ENCODE assay signal across 21 mouse cellular contexts in the genomic region with DNA sequence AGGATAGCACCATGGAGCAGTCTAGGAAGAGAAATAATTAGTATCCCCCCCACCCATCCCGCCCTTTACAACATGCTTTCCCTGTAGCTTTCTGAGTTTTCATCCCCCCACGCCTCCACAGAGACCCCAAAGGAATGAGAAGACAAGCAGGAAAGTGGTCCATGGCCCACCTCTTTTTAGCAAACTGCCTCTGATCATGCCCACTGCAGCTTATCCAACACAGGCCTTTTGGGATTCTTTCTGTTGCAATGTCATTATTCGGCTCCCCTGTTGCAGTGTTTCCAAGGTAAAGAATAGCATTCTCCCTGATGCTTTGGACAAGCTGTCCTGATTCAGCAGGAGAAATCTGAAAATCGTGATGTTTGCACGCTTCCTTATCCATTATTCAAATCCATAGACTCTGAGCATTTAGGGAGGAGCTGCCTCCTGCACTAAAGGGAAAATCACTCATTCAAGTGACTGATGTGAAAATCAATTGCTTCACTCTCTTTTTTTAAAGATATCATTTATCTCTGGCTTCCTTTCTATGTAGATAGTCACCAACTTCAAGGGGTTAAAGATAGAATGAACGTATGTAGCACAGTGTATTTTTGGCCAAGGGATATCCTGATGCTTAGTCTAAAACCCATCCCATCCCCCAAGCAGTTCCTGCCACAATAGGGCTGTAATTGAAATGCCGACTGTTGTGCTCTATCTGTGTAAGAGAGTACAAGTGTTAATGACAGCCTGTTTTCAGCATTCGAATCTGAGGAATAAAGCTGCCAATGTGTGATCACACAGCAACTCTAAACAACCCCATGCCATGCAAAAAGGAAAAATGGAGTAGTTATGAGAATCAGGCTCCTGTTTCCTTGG.
DNase-seq lines count a peak whose midpoint lies in the region; ATAC-seq and TF ChIP-seq lines count a peak whose summit lies in the region.
"Had no signal": no experiment of that assay in that cellular context is flagged by ENCODE, and none has a peak within 500 bp of the region (broad histone marks: within the 10 kb centered on the region; RNA-seq: fewer than 3 reads in every experiment).

No protein-coding gene starts in this region.

- no peak overlapping the region for H3K4me2 ChIP-seq in forebrain, embryonic 13.5 days
- no peak overlapping the region for H3K4me2 ChIP-seq in forebrain, postnatal 0 days (ENCODE audit: low read depth)
- H3K4me2 ChIP-seq in midbrain, embryonic 14.5 days (ENCODE audit: low read length) = peak overlapping the region; percentile 19; the same call in 1 of the 2 replicates
- H3K4me2 ChIP-seq: embryonic facial prominence, embryonic 15.5 days; heart, embryonic 13.5 days; kidney, embryonic 15.5 days; liver, embryonic 12.5 days; neural tube, embryonic 12.5 days had no signal

- ATAC-seq in forebrain, embryonic 13.5 days = peak; percentile 72
- peak; percentile 78 for ATAC-seq in forebrain, postnatal 0 days
- 0 out of 2 replicates have a peak, but pooled peaks have one; percentile 24 for ATAC-seq in midbrain, embryonic 14.5 days (ENCODE audit: low FRiP score, low TSS enrichment)
- ATAC-seq: activated CD4-positive, CD25-positive, alpha-beta regulatory T cell, adult 4 months; intestine, postnatal 0 days; liver, embryonic 12.5 days had no signal

- H3K9ac ChIP-seq in forebrain, embryonic 13.5 days = no peak overlapping the region
- H3K9ac ChIP-seq in forebrain, postnatal 0 days = no peak overlapping the region
- no peak overlapping the region for H3K9ac ChIP-seq in midbrain, embryonic 14.5 days (replicated peaks; ENCODE audit: low read length)
- H3K9ac ChIP-seq: embryonic facial prominence, embryonic 15.5 days; heart, embryonic 13.5 days; kidney, embryonic 15.5 days; liver, embryonic 12.5 days; neural tube, embryonic 12.5 days had no signal

- H3K27me3 ChIP-seq in forebrain, embryonic 13.5 days = no peaks in the 10 kb centered on the region
- H3K27me3 ChIP-seq in forebrain, postnatal 0 days (ENCODE audit: insufficient read depth, low read length) = no peaks in the 10 kb centered on the region
- no peaks in the 10 kb centered on the region for H3K27me3 ChIP-seq in midbrain, embryonic 14.5 days (ENCODE audit: control insufficient read depth, insufficient read depth, low read length)
- H3K27me3 ChIP-seq: embryonic facial prominence, embryonic 15.5 days; heart, embryonic 13.5 days; kidney, embryonic 15.5 days; liver, embryonic 12.5 days; neural tube, embryonic 12.5 days had no signal

- no peak for TF ChIP-seq CTCF in layer of hippocampus, adult 2 months (conservative IDR thresholded peaks at IDR 0.05)
- TF ChIP-seq CTCF in forebrain, postnatal 0 days (IDR thresholded peaks at IDR 0.05; ENCODE audit: low read depth) = no peak

- intact Hi-C loops in left cerebral cortex, postnatal 36 days (cut with DNase I) = no loop called here

- H3K4me3 ChIP-seq in layer of hippocampus, adult 2 months = no peak overlapping the region
- no peak overlapping the region for H3K4me3 ChIP-seq in forebrain, embryonic 13.5 days
- no peak overlapping the region for H3K4me3 ChIP-seq in forebrain, postnatal 0 days (ENCODE audit: low read depth, low read length)
- no peak overlapping the region for H3K4me3 ChIP-seq in midbrain, embryonic 14.5 days (replicated peaks; ENCODE audit: low read depth, low read length)
- H3K4me3 ChIP-seq: embryonic facial prominence, embryonic 15.5 days; heart, embryonic 13.5 days; kidney, embryonic 15.5 days; liver, embryonic 12.5 days; neural tube, embryonic 12.5 days had no signal

- H3K9me3 ChIP-seq in forebrain, embryonic 13.5 days (replicated peaks) = no peaks in the 10 kb centered on the region
- H3K9me3 ChIP-seq in forebrain, postnatal 0 days (ENCODE audit: low read length) = no peaks in the 10 kb centered on the region
- H3K9me3 ChIP-seq in midbrain, embryonic 14.5 days (ENCODE audit: control insufficient read depth, low read length) = no peaks in the 10 kb centered on the region
- H3K9me3 ChIP-seq: embryonic facial prominence, embryonic 15.5 days; heart, embryonic 13.5 days; kidney, embryonic 15.5 days; liver, embryonic 12.5 days; neural tube, embryonic 12.5 days had no signal

- no peak for DNase-seq in layer of hippocampus, adult 2 months (ENCODE audit: low spot score in 2 of 2)
- DNase-seq in layer of hippocampus, adult 9-10 months (ENCODE audit: low spot score) = no peak
- peak; percentile 47 for DNase-seq in forebrain, postnatal 0 days
- DNase-seq in midbrain, embryonic 14.5 days = peak; percentile 49
- no peak for DNase-seq in embryo, embryonic 9.5 days (ENCODE audit: extremely low spot score)
- no peak for DNase-seq in kidney, postnatal 25 days
- no peak for DNase-seq in left cerebral cortex, postnatal 36 days (ENCODE audit: low spot score in 2 of 2)
- DNase-seq: gastrocnemius, postnatal 25 days; heart, adult 18-20 months; heart, postnatal 14 days; lung, adult 18-20 months; lung, postnatal 10 days; thymus, postnatal 14 days had no signal

- no peaks in the 10 kb centered on the region for H3K36me3 ChIP-seq in forebrain, embryonic 13.5 days (ENCODE audit: poor library complexity, severe bottlenecking)
- no peaks in the 10 kb centered on the region for H3K36me3 ChIP-seq in forebrain, postnatal 0 days (ENCODE audit: insufficient read depth)
- no peaks in the 10 kb centered on the region for H3K36me3 ChIP-seq in midbrain, embryonic 14.5 days (ENCODE audit: control insufficient read depth, insufficient read depth, low read length)
- H3K36me3 ChIP-seq: embryonic facial prominence, embryonic 15.5 days; heart, embryonic 13.5 days; kidney, embryonic 15.5 days; liver, embryonic 12.5 days; neural tube, embryonic 12.5 days had no signal

- peaks cover 18% of the 10 kb centered on the region for H3K4me1 ChIP-seq in forebrain, embryonic 13.5 days
- peaks cover 11% of the 10 kb centered on the region for H3K4me1 ChIP-seq in forebrain, postnatal 0 days (ENCODE audit: insufficient read depth)
- peaks cover 8% of the 10 kb centered on the region for H3K4me1 ChIP-seq in midbrain, embryonic 14.5 days (ENCODE audit: control insufficient read depth, insufficient read depth, low read length)
- H3K4me1 ChIP-seq: embryonic facial prominence, embryonic 15.5 days; heart, embryonic 13.5 days; kidney, embryonic 15.5 days; liver, embryonic 12.5 days; neural tube, embryonic 12.5 days had no signal

- WGBS in forebrain, embryonic 13.5 days = 53% methylated on average over 8 of the region's 8 CpGs
- 34% methylated on average over 8 of the region's 8 CpGs for WGBS in forebrain, postnatal 0 days
- WGBS in midbrain, embryonic 14.5 days = 22% methylated on average over 8 of the region's 8 CpGs

- H3K27ac ChIP-seq in layer of hippocampus, adult 2 months = peak overlapping the region; percentile 52; the same call in 1 of the 2 replicates
- H3K27ac ChIP-seq in forebrain, embryonic 13.5 days = no peak overlapping the region
- H3K27ac ChIP-seq in forebrain, postnatal 0 days (ENCODE audit: low read depth, low read length) = peak overlapping the region; percentile 36; the same call in 1 of the 2 replicates
- H3K27ac ChIP-seq in midbrain, embryonic 14.5 days (replicated peaks; ENCODE audit: low read depth, low read length) = peak overlapping the region; percentile 45
- H3K27ac ChIP-seq: embryonic facial prominence, embryonic 15.5 days; heart, embryonic 13.5 days; kidney, embryonic 15.5 days; liver, embryonic 12.5 days; neural tube, embryonic 12.5 days had no signal

Comparison
In these comparisons a context has a peak if more than half of its experiments do, and no peak if none do; other contexts are left out.
1. DNase-seq: peak in forebrain, postnatal 0 days (single experiment) and midbrain, embryonic 14.5 days (single experiment); none in layer of hippocampus, adult 2 months (0 of 2), layer of hippocampus, adult 9-10 months (single experiment), embryo, embryonic 9.5 days (single experiment), kidney, postnatal 25 days (0 of 2) and left cerebral cortex, postnatal 36 days (0 of 2).
2. ATAC-seq: peak in every context shown above with its lines; median percentile 78 in forebrain, postnatal 0 days; 72 in forebrain, embryonic 13.5 days; 24 in midbrain, embryonic 14.5 days.